Mouse (Mus musculus) NIH3T3 (cell line): Measurements from ENCODE around the gene Olfr9.
"Not testable (repeated sequence)": the region's sequence is repeated elsewhere in the genome, so short reads cannot be mapped to it uniquely, and the experiment has no call there.

Experiments used
- DNase-seq: peaks from one replicate; pipeline ENCODE4 v3.0.0-alpha.2; 2012; ENCODE audit warnings: low read depth

Olfr9 gene

GRCm38 (mm10) chr10:128989131-128989530 is at the start of gene Olfr9:
Gene Olfr9 (plus strand): TSS chr10:128989431.
- DNase-seq = not testable (repeated sequence)

GRCm38 (mm10) chr10:128940475-128941061 is 48.7 kb upstream of the Olfr9 start:
- no peak for DNase-seq

- peak; percentile 64 for DNase-seq
Observed at GRCm38 (mm10) chr10:128945675-128946074, 43.6 kb upstream of the Olfr9 start.

- no peak for DNase-seq
Observed at GRCm38 (mm10) chr10:128947496-128947895, 41.7 kb upstream of the Olfr9 start.

- peak; percentile 45 for DNase-seq
Observed at GRCm38 (mm10) chr10:128950208-128950887, 38.9 kb upstream of the Olfr9 start.

GRCm38 (mm10) chr10:128958340-128958739 is 30.9 kb upstream of the Olfr9 start:
- DNase-seq = no peak

GRCm38 (mm10) chr10:128960142-128960541 is 29.1 kb upstream of the Olfr9 start:
- DNase-seq = no peak

GRCm38 (mm10) chr10:128960590-128961584 is 28.3 kb upstream of the Olfr9 start, which contains the start of gene Mettl7b:
Gene Mettl7b (minus strand): TSS chr10:128960988.
- no peak for DNase-seq

- no peak for DNase-seq
Observed at GRCm38 (mm10) chr10:128964961-128965360, 24.3 kb upstream of the Olfr9 start.

GRCm38 (mm10) chr10:128965871-128966270 is 23.4 kb upstream of the Olfr9 start:
- peak; percentile 33 for DNase-seq

- DNase-seq = peak; percentile 80
Observed at GRCm38 (mm10) chr10:128968341-128968749, 20.9 kb upstream of the Olfr9 start.

GRCm38 (mm10) chr10:128970740-128971250 is 18.4 kb upstream of the Olfr9 start:
- no peak for DNase-seq

GRCm38 (mm10) chr10:128972841-128973240 is 16.4 kb upstream of the Olfr9 start:
- DNase-seq = no peak

- DNase-seq = no peak
Observed at GRCm38 (mm10) chr10:128976395-128976794, 12.8 kb upstream of the Olfr9 start.

- DNase-seq = peak; percentile 86
Observed at GRCm38 (mm10) chr10:128977522-128978114, 11.6 kb upstream of the Olfr9 start.

GRCm38 (mm10) chr10:128980644-128981365 is 8.4 kb upstream of the Olfr9 start:
- peak; percentile 76 for DNase-seq

GRCm38 (mm10) chr10:128990129-128990850 is 1.1 kb downstream of the Olfr9 start:
- DNase-seq = not testable (repeated sequence)

GRCm38 (mm10) chr10:128990994-128991393 is 1.8 kb downstream of the Olfr9 start:
- DNase-seq = no peak

- no peak for DNase-seq
Observed at GRCm38 (mm10) chr10:128995796-128996195, 6.6 kb downstream of the Olfr9 start.

- no peak for DNase-seq
Observed at GRCm38 (mm10) chr10:128996523-128997040, 7.4 kb downstream of the Olfr9 start.
